Mouse (Mus musculus) G1E (cell line): ENCODE measurements around the gene Slc10a6. TPM values are rescaled to one million over a fixed set of nuclear protein-coding genes. Genes with fewer than 3 reads are reported as not detected.

ENCODE experiments used
- ATAC-seq: 2 replicates; pipeline ENCODE4 v1.8.0; 2016; ENCODE audit warnings: mild to moderate bottlenecking; ENCODE audit not compliant: insufficient number of reproducible peaks, poor library complexity, low FRiP score, severe bottlenecking; ENCODE audit errors: extremely low read depth
- DNase-seq: peaks from one replicate; pipeline ENCODE4 v3.0.0; 2012; ENCODE audit warnings: low spot score
- H3K27me3 ChIP-seq: 2 replicates; pipeline ENCODE4 v1.6.1; 2012; ENCODE audit warnings: mild to moderate bottlenecking, low read length, inconsistent platforms; ENCODE audit not compliant: insufficient read depth
- H3K36me3 ChIP-seq: replicated peaks from 2 replicates; pipeline ENCODE3; 2012; ENCODE audit warnings: mild to moderate bottlenecking, inconsistent platforms
- H3K4me1 ChIP-seq: 2 replicates; pipeline ENCODE4 v1.6.1; 2012; ENCODE audit warnings: low read depth, low read length, inconsistent platforms, mixed read lengths; ENCODE audit not compliant: insufficient read depth
- H3K4me3 ChIP-seq: 2 replicates; pipeline ENCODE4 v1.5.1; 2012; ENCODE audit warnings: low read depth, mild to moderate bottlenecking, inconsistent platforms, low read length, moderate library complexity, mixed read lengths
- H3K9me3 ChIP-seq: replicated peaks from 2 replicates; pipeline ENCODE4 v1.6.1; 2012; ENCODE audit warnings: inconsistent platforms
- CTCF ChIP-seq: IDR thresholded peaks from 2 replicates; pipeline ENCODE4 v1.5.1; 2012; ENCODE audit warnings: low read depth, low read length, inconsistent platforms, mixed read lengths
- GATA1 ChIP-seq: IDR thresholded peaks from 2 replicates; pipeline ENCODE4 v1.6.1; 2012; ENCODE audit warnings: borderline replicate concordance, low read length, inconsistent platforms, mixed read lengths
- GATA2 ChIP-seq: IDR thresholded peaks from 2 replicates; pipeline ENCODE4 v1.6.1; 2012; ENCODE audit warnings: low read depth, low read length, inconsistent platforms, borderline replicate concordance
- POLR2AphosphoS5 ChIP-seq: IDR thresholded peaks from 2 replicates; pipeline ENCODE4 v1.6.1; 2012; ENCODE audit warnings: low read depth, low read length, inconsistent platforms; ENCODE audit not compliant: insufficient replicate concordance
- TAL1 ChIP-seq: conservative IDR thresholded peaks from 2 replicates; pipeline ENCODE4 v1.6.1; 2012; ENCODE audit warnings: low read depth, low read length, inconsistent platforms, mixed read lengths
- polyA plus RNA-seq: library from polyadenylated mRNA; stranded (reverse); fragments of >175 nt; gene quantifications from 2 replicates; pipeline ENCODE4 v1.2.3, GENCODE M21; 2012
- total RNA-seq, 2 experiments: library from RNA; stranded (forward) in 1 of 2; stranded (reverse) in 1 of 2; fragments of 200-1000 nt in 1 of 2; fragments of >200 nt in 1 of 2; fragmentation: Nextera tagmentation in 1 of 2; gene quantifications; 2 replicates each; pipeline ENCODE4 v1.2.3; 2014 to 2017

Slc10a6 gene
- total and polyA plus RNA-seq, 3 experiments, result 0.11 TPM; not detected in 2

DNA sequence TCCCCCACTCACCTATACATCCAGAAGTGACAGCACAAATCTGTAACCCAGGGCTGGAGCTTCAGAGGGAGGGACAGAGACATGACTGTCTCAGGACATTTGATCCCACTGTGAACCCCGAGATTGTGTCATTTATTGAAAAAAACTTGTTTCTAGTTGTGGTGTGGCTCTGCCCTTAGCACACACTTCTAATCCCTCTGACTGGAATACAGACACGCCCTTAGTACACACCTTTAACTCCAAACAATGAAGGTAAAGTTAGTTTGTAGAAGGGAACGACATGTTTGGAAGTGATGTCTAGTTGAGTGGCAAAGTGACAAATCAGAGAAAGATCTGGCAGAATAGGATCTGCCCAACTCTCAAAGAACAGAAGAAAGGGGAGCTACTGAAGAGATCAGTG is 42.7 kb upstream of the Slc10a6 start:
- no peak for TF ChIP-seq CTCF
- no peak for TF ChIP-seq POLR2AphosphoS5
- no peak for TF ChIP-seq GATA1
- no peak for TF ChIP-seq TAL1
- no peak for TF ChIP-seq GATA2
- H3K4me1 ChIP-seq, result no peaks in the 10 kb centered on the region
- ATAC-seq, result no peak
- no peak for DNase-seq
- H3K4me3 ChIP-seq, result no peak overlapping the region
- H3K9me3 ChIP-seq, result no peaks in the 10 kb centered on the region
- no peaks in the 10 kb centered on the region for H3K36me3 ChIP-seq
- peaks cover 12% of the 10 kb centered on the region; the same call in 1 of the 2 replicates for H3K27me3 ChIP-seq

DNA sequence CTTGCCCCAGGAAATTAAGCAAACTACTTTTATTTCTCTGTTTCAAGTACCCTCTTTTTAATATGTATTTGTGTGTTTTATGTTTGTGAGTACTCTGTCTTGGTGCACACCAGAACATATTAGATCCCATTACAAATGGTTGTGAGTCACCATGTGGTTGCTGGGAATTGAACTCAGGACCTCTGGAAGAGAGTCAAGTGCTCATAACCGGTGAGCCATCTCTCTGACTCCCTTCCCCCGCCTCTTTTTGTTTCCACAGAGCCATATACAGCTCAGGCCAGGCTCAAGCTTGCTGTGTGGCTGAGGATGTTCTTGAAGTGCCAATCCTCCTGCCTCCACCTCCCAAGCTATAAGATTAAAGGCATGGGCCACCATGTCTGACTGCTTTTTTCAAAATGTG is 36.7 kb upstream of the Slc10a6 start:
- H3K4me3 ChIP-seq, result no peak overlapping the region
- ATAC-seq (no peak), DNase-seq (no peak)
- no peaks in the 10 kb centered on the region for H3K36me3 ChIP-seq
- TF ChIP-seq GATA1, result no peak
- no peak for TF ChIP-seq CTCF
- TF ChIP-seq TAL1, result no peak
- no peak for TF ChIP-seq POLR2AphosphoS5
- no peak for TF ChIP-seq GATA2
- H3K9me3 ChIP-seq, result no peaks in the 10 kb centered on the region
- H3K4me1 ChIP-seq, result no peaks in the 10 kb centered on the region
- H3K27me3 ChIP-seq, result no peaks in the 10 kb centered on the region

GRCm38 (mm10) chr5:103664932-103665331 is 35.7 kb upstream of the Slc10a6 start:
- no peaks in the 10 kb centered on the region for H3K27me3 ChIP-seq
- ATAC-seq (no peak), DNase-seq (no peak)
- H3K36me3 ChIP-seq, result no peaks in the 10 kb centered on the region
- no peak overlapping the region for H3K4me3 ChIP-seq
- no peaks in the 10 kb centered on the region for H3K4me1 ChIP-seq
- TF ChIP-seq TAL1 (no peak), POLR2AphosphoS5 (no peak), CTCF (no peak), GATA1 (no peak), GATA2 (no peak)
- H3K9me3 ChIP-seq, result no peaks in the 10 kb centered on the region

DNA sequence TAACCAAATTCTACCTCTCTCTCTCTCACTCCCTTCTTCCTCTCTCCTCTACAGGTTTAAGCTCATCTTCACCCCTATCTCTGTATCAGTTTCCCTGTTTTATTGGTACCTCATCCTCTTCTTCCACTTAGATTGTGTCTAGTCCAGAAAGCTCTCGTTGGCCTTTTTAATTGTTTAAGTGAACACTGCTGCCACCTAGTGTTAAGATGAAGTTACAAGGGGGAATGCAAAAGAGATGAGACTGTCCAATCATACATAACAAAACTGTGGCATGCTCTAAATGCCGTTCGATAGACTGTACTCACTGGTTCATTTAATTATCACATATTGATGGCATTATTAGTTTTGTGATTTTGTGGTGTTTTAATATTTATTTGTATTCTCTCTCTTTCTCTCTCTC is 30.4 kb upstream of the Slc10a6 start:
- Histone ChIP-seq H3K9me3 (peaks cover 6% of the 10 kb centered on the region), H3K27me3 (no peaks in the 10 kb centered on the region), H3K4me1 (no peaks in the 10 kb centered on the region; the same call in 1 of the 2 replicates), H3K4me3 (no peak overlapping the region), H3K36me3 (no peaks in the 10 kb centered on the region)
- TF ChIP-seq TAL1 (no peak), GATA2 (no peak), POLR2AphosphoS5 (no peak), CTCF (no peak), GATA1 (no peak)
- DNase-seq (peak; percentile 34), ATAC-seq (no peak)

DNA sequence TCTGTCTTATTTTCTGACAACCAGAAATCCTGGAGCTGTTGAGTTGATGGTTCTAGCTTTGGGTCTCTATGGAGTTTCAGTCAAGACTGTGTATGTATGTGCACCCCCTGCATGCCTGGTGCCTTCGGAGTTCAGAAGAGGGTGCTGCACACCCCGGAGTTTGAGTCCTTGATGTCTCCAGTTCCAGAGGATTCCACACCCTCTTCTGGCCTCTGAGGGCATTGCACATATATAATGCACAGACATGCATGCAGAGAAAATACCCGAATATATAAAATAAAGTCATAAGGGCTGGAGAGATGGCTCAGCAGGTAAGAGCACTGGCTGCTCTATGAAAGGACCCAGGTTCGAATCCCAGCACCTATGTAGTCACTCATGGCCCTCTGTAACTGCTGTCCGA is 29.7 kb upstream of the Slc10a6 start:
- no peak for DNase-seq
- ATAC-seq, result no peak
- Histone ChIP-seq H3K4me1 (no peaks in the 10 kb centered on the region; the same call in 1 of the 2 replicates), H3K27me3 (no peaks in the 10 kb centered on the region), H3K4me3 (no peak overlapping the region), H3K9me3 (peaks cover 6% of the 10 kb centered on the region), H3K36me3 (no peaks in the 10 kb centered on the region)
- no peak for TF ChIP-seq GATA2
- TF ChIP-seq CTCF, result no peak

DNA sequence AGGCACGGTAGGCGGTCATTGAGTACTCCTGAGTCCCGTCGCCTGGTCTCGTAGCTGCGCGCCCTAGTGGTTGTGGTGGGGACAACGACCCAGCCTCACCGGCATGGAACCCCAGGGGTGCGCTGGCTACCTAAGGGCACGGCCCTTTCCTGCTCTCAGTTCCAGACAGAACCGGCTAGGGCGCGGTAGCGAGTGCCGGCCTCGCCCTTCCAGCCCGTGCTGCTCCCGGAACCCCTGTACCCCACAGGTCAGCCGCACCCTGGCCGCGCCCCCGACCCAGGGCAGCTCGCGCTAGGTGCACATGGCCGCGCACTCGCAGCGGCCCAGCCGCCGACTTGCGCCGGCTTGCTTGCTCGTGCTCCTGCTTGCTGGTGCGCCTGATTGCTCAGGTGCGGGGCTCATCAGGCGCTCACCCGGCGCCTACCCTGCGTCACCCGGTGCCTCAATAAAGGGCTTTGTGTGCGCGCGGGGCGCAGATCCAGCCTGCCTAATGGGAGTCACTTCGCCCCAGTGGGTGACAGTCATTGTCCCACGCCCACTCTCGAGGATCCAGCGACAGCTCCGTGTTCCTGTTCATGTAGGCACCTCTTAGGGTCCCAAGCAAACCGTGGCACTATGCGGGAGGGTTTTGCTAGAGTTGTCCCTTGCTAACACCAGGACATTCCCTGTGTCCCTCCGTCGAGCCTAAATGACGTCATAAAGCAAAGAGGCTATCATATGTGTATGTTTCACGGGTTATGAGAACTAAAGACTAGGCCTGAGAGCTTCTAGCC is 26.3 kb upstream of the Slc10a6 start, which contains the start of gene 1700016H13Rik:
Gene 1700016H13Rik, minus strand, starts transcription at position 665 of the 773 bp plus-strand sequence.
- TF ChIP-seq GATA2, result no peak
- TF ChIP-seq POLR2AphosphoS5, result no peak
- TF ChIP-seq TAL1, result no peak
- TF ChIP-seq GATA1, result no peak
- no peak for TF ChIP-seq CTCF
- Histone ChIP-seq H3K9me3 (peaks cover 6% of the 10 kb centered on the region), H3K27me3 (no peaks in the 10 kb centered on the region), H3K4me3 (no peak within 1 kb of the TSS), H3K4me1 (no peaks in the 10 kb centered on the region; the same call in 1 of the 2 replicates), H3K36me3 (no peaks in the 10 kb centered on the region)
- ATAC-seq (no peak), DNase-seq (no peak)

- H3K27me3 ChIP-seq, result no peaks in the 10 kb centered on the region
- H3K4me3 ChIP-seq, result no peak overlapping the region
- H3K9me3 ChIP-seq, result peaks cover 6% of the 10 kb centered on the region
- no peaks in the 10 kb centered on the region; the same call in 1 of the 2 replicates for H3K4me1 ChIP-seq
- DNase-seq (no peak), ATAC-seq (no peak)
- H3K36me3 ChIP-seq, result no peaks in the 10 kb centered on the region
- TF ChIP-seq CTCF, result no peak
- TF ChIP-seq TAL1, result no peak
- no peak for TF ChIP-seq GATA2
- TF ChIP-seq GATA1, result no peak
- TF ChIP-seq POLR2AphosphoS5, result no peak
Observed at GRCm38 (mm10) chr5:103654780-103655179, 25.6 kb upstream of the Slc10a6 start.
